Mouse (Mus musculus): ENCODE results near the gene Gad2. TPM values are rescaled to one million over a fixed set of nuclear protein-coding genes. Genes with fewer than 3 reads are reported as not detected.

Gad2 gene
- total RNA-seq, 2 experiments from 2014 or later: not detected

Other genes starting within 250 kb of the Gad2 start
- gene Apbb1ip, start 151.9 kb downstream of the Gad2 start, total RNA-seq (2015; ENCODE audit: low replicate concordance): 41.8 and 60.8 TPM in 2 replicates
- 7.2 and 16.9 TPM in 2 replicates for gene Apbb1ip, start 151.9 kb downstream of the Gad2 start, total RNA-seq (2017; ENCODE audit: low replicate concordance)